Mouse (Mus musculus): ENCODE data around the gene Sorcs2. TPM values are rescaled to one million over a fixed set of nuclear protein-coding genes. Genes with fewer than 3 reads are reported as not detected.

The Sorcs2 gene
- polyA plus RNA-seq, 1 experiment from 2014 or later: 12.8 TPM

DNA sequence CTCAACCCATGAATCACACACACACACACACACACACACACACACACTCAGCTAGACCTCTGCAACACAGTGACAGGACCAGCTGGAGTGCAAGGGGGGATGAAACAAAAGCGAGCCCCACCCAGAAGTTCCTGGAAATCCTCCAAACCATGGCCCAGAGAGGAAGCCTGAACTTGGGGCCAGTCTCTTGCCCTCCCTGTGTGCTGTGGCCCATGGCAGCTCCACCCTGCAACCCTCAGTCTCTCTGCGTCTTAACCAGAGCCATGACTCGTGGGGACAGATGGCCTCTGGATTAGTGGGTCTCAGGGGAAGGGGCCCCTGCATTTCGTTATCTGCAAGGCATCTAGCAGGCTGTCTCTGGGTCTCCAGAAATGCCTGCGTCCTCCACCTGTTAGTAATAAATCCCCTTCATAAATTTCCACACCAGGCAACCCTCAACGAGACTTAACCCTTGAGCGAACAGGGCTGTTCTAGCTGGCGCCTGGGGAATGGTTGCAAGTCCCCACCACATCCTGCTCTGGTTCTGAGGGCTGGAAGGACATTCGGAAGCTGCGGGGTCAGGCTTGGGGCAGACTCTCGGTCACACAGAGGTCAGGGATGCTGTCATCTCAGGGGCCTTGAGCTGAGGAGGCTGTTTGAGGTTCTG is 24.6 kb downstream of the Sorcs2 start:
- DNase-seq (ENCODE audit: low spot score) (peak; percentile 74), ATAC-seq (replicated peaks; ENCODE audit: low FRiP score, low TSS enrichment, low read depth) (peak; percentile 53; the same call in 1 of the 2 replicates)
- Histone ChIP-seq H3K27me3 (replicated peaks; ENCODE audit: control insufficient read depth, insufficient read depth, low read length) (no peaks in the 10 kb centered on the region), H3K36me3 (ENCODE audit: control insufficient read depth, insufficient read depth, low read length) (no peaks in the 10 kb centered on the region), H3K4me1 (replicated peaks; ENCODE audit: control insufficient read depth, insufficient read depth, low read length) (peaks cover 85% of the 10 kb centered on the region), H3K9me3 (ENCODE audit: control insufficient read depth, low read length) (no peaks in the 10 kb centered on the region), H3K9ac (ENCODE audit: low read length) (no peak overlapping the region), H3K27ac (ENCODE audit: low read depth) (peak overlapping the region; percentile 80), H3K4me3 (ENCODE audit: low read depth, low read length) (no peak overlapping the region), H3K4me2 (ENCODE audit: low read length) (peak overlapping the region; percentile 29)
- WGBS: 4% methylated on average over 11 of the region's 11 CpGs

- no peak overlapping the region for H3K4me2 ChIP-seq (ENCODE audit: low read length)
- no peaks in the 10 kb centered on the region for H3K9me3 ChIP-seq (ENCODE audit: control insufficient read depth, low read length)
- no peak overlapping the region for H3K9ac ChIP-seq (ENCODE audit: low read length)
- 57% methylated on average over 5 of the region's 5 CpGs for WGBS
- H3K27me3 ChIP-seq (replicated peaks; ENCODE audit: control insufficient read depth, insufficient read depth, low read length): no peaks in the 10 kb centered on the region
- H3K36me3 ChIP-seq (ENCODE audit: control insufficient read depth, insufficient read depth, low read length): no peaks in the 10 kb centered on the region
- no peak overlapping the region for H3K4me3 ChIP-seq (ENCODE audit: low read depth, low read length)
- H3K27ac ChIP-seq (ENCODE audit: low read depth): no peak overlapping the region
- ATAC-seq (replicated peaks; ENCODE audit: low FRiP score, low TSS enrichment, low read depth) (no peak), DNase-seq (ENCODE audit: low spot score) (no peak)
- peaks cover 75% of the 10 kb centered on the region for H3K4me1 ChIP-seq (replicated peaks; ENCODE audit: control insufficient read depth, insufficient read depth, low read length)
These were observed 26.2 kb downstream of the Sorcs2 start for GRCm38 (mm10) chr5:36371731-36372130.

DNA sequence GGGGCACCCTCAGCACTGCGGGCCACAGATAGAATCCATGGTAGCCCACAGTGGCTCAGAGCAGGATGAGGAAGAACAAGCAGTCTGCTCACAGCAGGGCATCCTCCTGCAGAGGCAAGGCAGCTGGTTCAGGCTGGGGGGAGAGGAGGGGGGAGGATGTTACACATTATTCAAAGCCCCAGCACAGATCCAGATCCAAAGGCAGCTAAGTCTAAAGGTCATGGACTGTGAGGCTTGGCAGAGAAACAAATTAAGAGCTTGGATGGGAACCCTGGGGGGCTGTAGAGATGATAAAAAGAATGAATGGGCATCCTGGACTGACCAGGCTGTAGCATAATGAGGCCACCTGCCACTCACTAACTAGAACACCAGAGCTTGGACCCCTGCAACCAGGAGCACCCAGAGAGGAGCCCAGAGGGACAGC is 28.7 kb downstream of the Sorcs2 start:
- no peak overlapping the region for H3K9ac ChIP-seq (ENCODE audit: low read length)
- peaks cover 54% of the 10 kb centered on the region for H3K4me1 ChIP-seq (replicated peaks; ENCODE audit: control insufficient read depth, insufficient read depth, low read length)
- no peak overlapping the region for H3K4me2 ChIP-seq (ENCODE audit: low read length)
- no peak for ATAC-seq (replicated peaks; ENCODE audit: low FRiP score, low TSS enrichment, low read depth)
- WGBS: 47% methylated on average over 1 of the region's 1 CpGs
- H3K36me3 ChIP-seq (ENCODE audit: control insufficient read depth, insufficient read depth, low read length): no peaks in the 10 kb centered on the region
- H3K27me3 ChIP-seq (replicated peaks; ENCODE audit: control insufficient read depth, insufficient read depth, low read length): no peaks in the 10 kb centered on the region
- no peak overlapping the region for H3K27ac ChIP-seq (ENCODE audit: low read depth)
- no peaks in the 10 kb centered on the region for H3K9me3 ChIP-seq (ENCODE audit: control insufficient read depth, low read length)
- no peak overlapping the region for H3K4me3 ChIP-seq (ENCODE audit: low read depth, low read length)
- no peak for DNase-seq (ENCODE audit: low spot score)

DNA sequence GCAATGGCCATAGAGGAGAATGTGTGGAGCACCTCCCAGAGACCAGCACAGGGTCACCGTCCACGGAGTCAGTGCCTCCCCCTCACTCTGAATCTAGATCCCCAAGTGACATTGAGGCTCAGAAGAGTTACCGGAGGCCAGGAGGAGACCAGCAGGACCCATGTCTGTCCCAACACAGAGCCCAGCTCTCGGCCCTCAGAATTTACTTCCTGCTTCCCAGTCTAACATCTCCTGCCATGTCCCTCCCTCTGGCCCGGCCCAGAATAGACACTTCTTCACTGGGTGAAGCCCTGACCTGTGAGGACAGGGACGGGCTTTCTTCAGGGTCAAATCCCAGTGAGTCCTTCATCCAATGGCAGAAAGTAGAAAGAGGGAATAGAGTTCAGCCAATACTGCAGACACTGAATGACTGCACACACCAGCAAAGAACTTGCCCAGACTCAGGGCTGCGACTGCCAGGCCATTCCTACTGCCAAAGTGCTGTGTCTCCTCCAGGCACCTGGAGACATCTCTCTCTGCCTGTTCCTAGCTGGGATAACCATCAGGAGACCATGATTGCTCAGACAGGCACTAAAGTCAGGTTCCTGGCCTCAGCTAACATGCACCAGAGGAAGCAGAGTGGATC is 29.3 kb downstream of the Sorcs2 start:
- DNase-seq (ENCODE audit: low spot score) (no peak), ATAC-seq (replicated peaks; ENCODE audit: low FRiP score, low TSS enrichment, low read depth) (no peak)
- H3K9ac ChIP-seq (ENCODE audit: low read length): no peak overlapping the region
- no peak overlapping the region for H3K4me3 ChIP-seq (ENCODE audit: low read depth, low read length)
- H3K27ac ChIP-seq (ENCODE audit: low read depth): no peak overlapping the region
- H3K4me1 ChIP-seq (replicated peaks; ENCODE audit: control insufficient read depth, insufficient read depth, low read length): peaks cover 47% of the 10 kb centered on the region
- H3K4me2 ChIP-seq (ENCODE audit: low read length): no peak overlapping the region
- no peaks in the 10 kb centered on the region for H3K36me3 ChIP-seq (ENCODE audit: control insufficient read depth, insufficient read depth, low read length)
- no peaks in the 10 kb centered on the region for H3K27me3 ChIP-seq (replicated peaks; ENCODE audit: control insufficient read depth, insufficient read depth, low read length)
- H3K9me3 ChIP-seq (ENCODE audit: control insufficient read depth, low read length): no peaks in the 10 kb centered on the region
- WGBS: 76% methylated on average over 7 of the region's 7 CpGs

- 79% methylated on average over 6 of the region's 6 CpGs for WGBS
- Histone ChIP-seq H3K9me3 (ENCODE audit: control insufficient read depth, low read length) (no peaks in the 10 kb centered on the region), H3K9ac (ENCODE audit: low read length) (no peak overlapping the region), H3K4me3 (ENCODE audit: low read depth, low read length) (no peak overlapping the region), H3K27ac (ENCODE audit: low read depth) (no peak overlapping the region), H3K27me3 (replicated peaks; ENCODE audit: control insufficient read depth, insufficient read depth, low read length) (no peaks in the 10 kb centered on the region), H3K4me2 (ENCODE audit: low read length) (no peak overlapping the region), H3K36me3 (ENCODE audit: control insufficient read depth, insufficient read depth, low read length) (no peaks in the 10 kb centered on the region), H3K4me1 (replicated peaks; ENCODE audit: control insufficient read depth, insufficient read depth, low read length) (peaks cover 40% of the 10 kb centered on the region)
- DNase-seq (ENCODE audit: low spot score) (no peak), ATAC-seq (replicated peaks; ENCODE audit: low FRiP score, low TSS enrichment, low read depth) (no peak)
These were observed 30.0 kb downstream of the Sorcs2 start for GRCm38 (mm10) chr5:36367911-36368310.

DNA sequence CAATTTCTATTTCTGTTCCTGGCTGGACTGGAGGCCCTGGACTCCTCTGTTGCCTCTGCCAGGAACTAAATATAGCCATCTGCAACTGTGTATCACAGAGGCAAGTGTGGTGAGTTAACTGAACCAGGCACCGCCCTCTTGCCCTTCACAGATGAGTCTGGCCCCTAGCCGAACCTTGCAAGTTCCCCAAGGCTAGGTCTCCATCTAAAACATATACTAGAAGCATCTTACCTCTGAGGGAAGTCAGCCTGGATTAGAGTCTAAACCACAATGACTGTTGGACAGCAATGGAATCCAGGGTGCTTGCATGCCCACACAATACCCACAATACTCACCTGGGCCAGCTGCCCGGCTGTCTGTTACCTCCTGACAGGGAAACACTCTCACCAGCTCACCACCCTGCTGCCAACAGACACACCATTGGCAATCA is 30.7 kb downstream of the Sorcs2 start:
- Histone ChIP-seq H3K9me3 (ENCODE audit: control insufficient read depth, low read length) (no peaks in the 10 kb centered on the region), H3K4me3 (ENCODE audit: low read depth, low read length) (no peak overlapping the region), H3K36me3 (ENCODE audit: control insufficient read depth, insufficient read depth, low read length) (no peaks in the 10 kb centered on the region), H3K9ac (ENCODE audit: low read length) (no peak overlapping the region), H3K4me1 (replicated peaks; ENCODE audit: control insufficient read depth, insufficient read depth, low read length) (peaks cover 33% of the 10 kb centered on the region), H3K27me3 (replicated peaks; ENCODE audit: control insufficient read depth, insufficient read depth, low read length) (no peaks in the 10 kb centered on the region), H3K4me2 (ENCODE audit: low read length) (no peak overlapping the region), H3K27ac (ENCODE audit: low read depth) (no peak overlapping the region)
- DNase-seq (ENCODE audit: low spot score): no peak
- 61% methylated on average over 3 of the region's 3 CpGs for WGBS
- no peak for ATAC-seq (replicated peaks; ENCODE audit: low FRiP score, low TSS enrichment, low read depth)

DNA sequence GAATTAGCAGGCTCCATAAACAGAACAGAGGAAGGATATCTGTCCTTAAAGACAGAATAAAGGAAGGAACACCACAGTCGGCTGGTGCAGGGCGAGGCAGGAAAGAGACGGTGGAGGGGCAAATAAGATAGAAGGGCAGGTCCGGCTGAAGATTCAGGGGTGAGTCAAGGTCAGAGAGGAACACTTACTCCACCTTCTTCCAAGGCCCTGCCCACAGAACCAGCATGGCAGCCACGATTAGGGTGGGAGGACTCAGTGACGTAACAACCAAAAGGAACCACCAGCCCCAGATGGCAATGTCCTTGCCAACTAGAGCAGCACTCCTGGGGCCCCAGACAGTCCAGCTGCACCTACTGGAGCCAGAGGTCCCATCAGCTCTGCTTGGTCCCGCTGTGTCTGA is 36.2 kb downstream of the Sorcs2 start:
- peaks cover 28% of the 10 kb centered on the region for H3K4me1 ChIP-seq (replicated peaks; ENCODE audit: control insufficient read depth, insufficient read depth, low read length)
- DNase-seq (ENCODE audit: low spot score): no peak
- no peak overlapping the region for H3K27ac ChIP-seq (ENCODE audit: low read depth)
- H3K27me3 ChIP-seq (replicated peaks; ENCODE audit: control insufficient read depth, insufficient read depth, low read length): no peaks in the 10 kb centered on the region
- no peak overlapping the region for H3K4me2 ChIP-seq (ENCODE audit: low read length)
- no peak overlapping the region for H3K4me3 ChIP-seq (ENCODE audit: low read depth, low read length)
- 76% methylated on average over 7 of the region's 7 CpGs for WGBS
- no peak for ATAC-seq (replicated peaks; ENCODE audit: low FRiP score, low TSS enrichment, low read depth)
- no peak overlapping the region for H3K9ac ChIP-seq (ENCODE audit: low read length)
- no peaks in the 10 kb centered on the region for H3K36me3 ChIP-seq (ENCODE audit: control insufficient read depth, insufficient read depth, low read length)
- H3K9me3 ChIP-seq (ENCODE audit: control insufficient read depth, low read length): no peaks in the 10 kb centered on the region

DNA sequence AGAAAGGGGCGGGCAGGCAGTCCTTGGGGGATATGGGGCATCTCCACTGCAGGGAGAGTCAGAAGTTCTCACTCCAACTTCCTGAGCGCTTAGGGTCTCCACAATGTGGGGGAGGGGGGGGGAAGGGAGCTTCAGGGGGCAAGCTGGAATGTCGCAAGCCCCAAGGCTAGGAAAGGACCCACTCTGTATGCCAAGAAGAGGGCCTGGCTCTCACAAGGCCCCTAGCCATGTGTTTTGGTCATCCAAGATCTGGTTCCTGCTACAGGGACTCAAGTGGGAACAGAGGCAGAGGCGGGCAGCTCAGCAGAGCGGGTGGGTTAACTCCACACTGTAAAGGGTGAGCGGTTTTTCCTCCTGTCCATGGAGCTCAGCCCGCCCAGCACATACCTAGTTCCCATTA is 37.6 kb downstream of the Sorcs2 start:
- H3K27ac ChIP-seq (ENCODE audit: low read depth): no peak overlapping the region

More for the DNA sequence above, 37.6 kb downstream of the Sorcs2 start:
- Histone ChIP-seq H3K4me1 (replicated peaks; ENCODE audit: control insufficient read depth, insufficient read depth, low read length) (peaks cover 32% of the 10 kb centered on the region), H3K27me3 (replicated peaks; ENCODE audit: control insufficient read depth, insufficient read depth, low read length) (no peaks in the 10 kb centered on the region), H3K9ac (ENCODE audit: low read length) (no peak overlapping the region), H3K4me2 (ENCODE audit: low read length) (no peak overlapping the region), H3K4me3 (ENCODE audit: low read depth, low read length) (no peak overlapping the region), H3K9me3 (ENCODE audit: control insufficient read depth, low read length) (no peaks in the 10 kb centered on the region), H3K36me3 (ENCODE audit: control insufficient read depth, insufficient read depth, low read length) (no peaks in the 10 kb centered on the region)
- DNase-seq (ENCODE audit: low spot score): no peak
- ATAC-seq (replicated peaks; ENCODE audit: low FRiP score, low TSS enrichment, low read depth): no peak
- 84% methylated on average over 7 of the region's 7 CpGs for WGBS

Data from intestine, embryonic 14.5 days (tissue).